Mouse (Mus musculus): ENCODE results near the gene Ralgapa1. TPM values are rescaled to one million over a fixed set of nuclear protein-coding genes. Genes with fewer than 3 reads are reported as not detected.
A peak's percentile ranks its signal among the peaks of the same experiment; 100 is the strongest.
"Not testable (repeated sequence)": the region's sequence is repeated elsewhere in the genome, so short reads cannot be mapped to it uniquely, and the experiment has no call there.

Ralgapa1 gene
- polyA plus RNA-seq, 1 experiment from 2014 or later: 37.0 TPM

GRCm38 (mm10) chr12:55560025-55560690 is 260.8 kb downstream of the Ralgapa1 start:
- no peaks in the 10 kb centered on the region for H3K27me3 ChIP-seq (ENCODE audit: control insufficient read depth, insufficient read depth, low read length)
- WGBS: 6% methylated on average over 19 of the region's 19 CpGs
- H3K9me3 ChIP-seq (ENCODE audit: control insufficient read depth, low read length): no peaks in the 10 kb centered on the region
- no peak overlapping the region for H3K27ac ChIP-seq (replicated peaks; ENCODE audit: low read depth, low read length)
- ATAC-seq (ENCODE audit: low FRiP score, low TSS enrichment) (no peak), DNase-seq (no peak)
- peak overlapping the region; percentile 23 for H3K4me3 ChIP-seq (replicated peaks; ENCODE audit: low read depth, low read length)
- no peaks in the 10 kb centered on the region for H3K4me1 ChIP-seq (ENCODE audit: control insufficient read depth, insufficient read depth, low read length)
- peak overlapping the region; percentile 51 for H3K4me2 ChIP-seq (ENCODE audit: low read length)
- no peak overlapping the region; the same call in 1 of the 2 replicates for H3K9ac ChIP-seq (replicated peaks; ENCODE audit: low read length)
- no peaks in the 10 kb centered on the region for H3K36me3 ChIP-seq (ENCODE audit: control insufficient read depth, insufficient read depth, low read length)

- 83% methylated on average over 12 of the region's 12 CpGs for WGBS
- no peak overlapping the region for H3K9ac ChIP-seq (replicated peaks; ENCODE audit: low read length)
- H3K4me2 ChIP-seq (ENCODE audit: low read length): no peak overlapping the region
- H3K27me3 ChIP-seq (ENCODE audit: control insufficient read depth, insufficient read depth, low read length): no peaks in the 10 kb centered on the region
- DNase-seq: no peak
- no peak overlapping the region for H3K4me3 ChIP-seq (replicated peaks; ENCODE audit: low read depth, low read length)
- H3K27ac ChIP-seq (replicated peaks; ENCODE audit: low read depth, low read length): no peak overlapping the region
- H3K4me1 ChIP-seq (ENCODE audit: control insufficient read depth, insufficient read depth, low read length): no peaks in the 10 kb centered on the region
- H3K9me3 ChIP-seq (ENCODE audit: control insufficient read depth, low read length): no peaks in the 10 kb centered on the region
- H3K36me3 ChIP-seq (ENCODE audit: control insufficient read depth, insufficient read depth, low read length): no peaks in the 10 kb centered on the region
- no peak for ATAC-seq (ENCODE audit: low FRiP score, low TSS enrichment)
Measured at GRCm38 (mm10) chr12:55559184-55559855, 261.6 kb downstream of the Ralgapa1 start.

GRCm38 (mm10) chr12:55557866-55558265 is 263.1 kb downstream of the Ralgapa1 start:
- no peak overlapping the region for H3K4me2 ChIP-seq (ENCODE audit: low read length)
- no peak overlapping the region for H3K9ac ChIP-seq (replicated peaks; ENCODE audit: low read length)
- H3K9me3 ChIP-seq (ENCODE audit: control insufficient read depth, low read length): no peaks in the 10 kb centered on the region
- no peaks in the 10 kb centered on the region for H3K4me1 ChIP-seq (ENCODE audit: control insufficient read depth, insufficient read depth, low read length)
- DNase-seq (no peak), ATAC-seq (ENCODE audit: low FRiP score, low TSS enrichment) (no peak)
- H3K27me3 ChIP-seq (ENCODE audit: control insufficient read depth, insufficient read depth, low read length): no peaks in the 10 kb centered on the region
- H3K4me3 ChIP-seq (replicated peaks; ENCODE audit: low read depth, low read length): no peak overlapping the region
- no peak overlapping the region for H3K27ac ChIP-seq (replicated peaks; ENCODE audit: low read depth, low read length)
- WGBS: 44% methylated on average over 6 of the region's 6 CpGs
- H3K36me3 ChIP-seq (ENCODE audit: control insufficient read depth, insufficient read depth, low read length): no peaks in the 10 kb centered on the region

GRCm38 (mm10) chr12:55554901-55555300 is 266.1 kb downstream of the Ralgapa1 start:
- H3K4me3 ChIP-seq (replicated peaks; ENCODE audit: low read depth, low read length): not testable (repeated sequence)
- 83% methylated on average over 6 of the region's 6 CpGs for WGBS

More at GRCm38 (mm10) chr12:55554901-55555300, 266.1 kb downstream of the Ralgapa1 start:
- not testable (repeated sequence) for H3K4me2 ChIP-seq (ENCODE audit: low read length); H3K27ac ChIP-seq (replicated peaks; ENCODE audit: low read depth, low read length); DNase-seq; ATAC-seq (ENCODE audit: low FRiP score, low TSS enrichment); H3K4me1 ChIP-seq (ENCODE audit: control insufficient read depth, insufficient read depth, low read length); H3K9ac ChIP-seq (replicated peaks; ENCODE audit: low read length); H3K9me3 ChIP-seq (ENCODE audit: control insufficient read depth, low read length); H3K27me3 ChIP-seq (ENCODE audit: control insufficient read depth, insufficient read depth, low read length); H3K36me3 ChIP-seq (ENCODE audit: control insufficient read depth, insufficient read depth, low read length)

Small RNA genes within 50 kb of the gene (microRNA-seq; reads per million reads assigned to microRNA genes)
- gene Gm23394: 2.8 reads per million, percentile 19 among the genes with 10 or more reads in this experiment

Other genes starting within 250 kb of the Ralgapa1 start
- gene Insm2, start 221.7 kb downstream of the Ralgapa1 start, polyA plus RNA-seq (2014; fragmentation: Nextera tagmentation; extraction: Ambion mirVana): 0.93 and 1.3 TPM in 2 replicates
- gene Brms1l, start 15.2 kb upstream of the Ralgapa1 start, polyA plus RNA-seq (2014; fragmentation: Nextera tagmentation; extraction: Ambion mirVana): 40.5 and 46.7 TPM in 2 replicates